Mouse (Mus musculus) megakaryocyte, embryonic 14.5 days (primary cell): ENCODE measurements around the gene Themis.

Experiments
- FLI1 ChIP-seq: IDR thresholded peaks from 2 replicates; pipeline ENCODE4 v1.6.1; 2012; ENCODE audit warnings: low read length, inconsistent platforms, mixed read lengths
- GATA1 ChIP-seq: IDR thresholded peaks from 3 replicates; pipeline ENCODE4 v1.6.1; 2012; ENCODE audit warnings: mixed read lengths, low read length, inconsistent platforms, borderline replicate concordance

DNA sequence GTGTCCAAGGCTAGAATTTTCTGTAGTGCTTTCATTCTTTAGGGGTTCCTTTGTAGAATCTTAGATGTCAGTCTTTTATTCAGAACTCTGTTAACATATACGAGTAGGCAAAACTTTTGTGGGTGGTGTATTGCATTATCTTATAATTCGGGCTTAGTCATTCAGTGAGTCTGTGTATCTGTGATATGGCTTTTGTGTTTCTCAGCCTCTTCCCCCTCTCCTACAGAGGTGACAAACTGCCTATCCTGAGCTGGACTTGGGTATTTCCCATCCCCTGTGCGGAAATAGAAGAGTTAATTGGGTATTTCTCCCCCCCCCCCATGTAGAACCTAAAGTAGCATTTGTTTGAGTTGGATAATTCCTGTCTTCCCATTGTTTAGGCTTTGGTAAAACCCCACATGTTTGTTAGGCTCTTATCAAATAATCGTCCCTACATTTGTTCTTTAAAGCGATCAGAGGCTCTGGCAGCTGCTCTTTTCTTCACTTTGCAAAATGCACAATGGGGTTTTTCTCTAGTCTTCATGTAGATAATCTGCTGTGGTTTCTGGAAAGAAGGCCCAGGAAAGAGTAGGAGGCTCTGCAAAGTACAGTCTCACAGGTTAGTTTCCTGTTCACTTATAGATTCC, 108.7 kb downstream of the Themis start:
- TF ChIP-seq FLI1, result no peak
- TF ChIP-seq GATA1, result no peak
